Mouse (Mus musculus): ENCODE data around the gene Stpg3. TPM values are rescaled to one million over a fixed set of nuclear protein-coding genes. Genes with fewer than 3 reads are reported as not detected.
A peak's percentile ranks its signal among the peaks of the same experiment; 100 is the strongest.

Gene Stpg3
- polyA plus RNA-seq, 1 experiment from 2014 or later: not detected

GRCm38 (mm10) chr2:25230581-25230980, 16.1 kb upstream of the Stpg3 start:
- WGBS: 90% methylated on average over 7 of the region's 7 CpGs

DNA sequence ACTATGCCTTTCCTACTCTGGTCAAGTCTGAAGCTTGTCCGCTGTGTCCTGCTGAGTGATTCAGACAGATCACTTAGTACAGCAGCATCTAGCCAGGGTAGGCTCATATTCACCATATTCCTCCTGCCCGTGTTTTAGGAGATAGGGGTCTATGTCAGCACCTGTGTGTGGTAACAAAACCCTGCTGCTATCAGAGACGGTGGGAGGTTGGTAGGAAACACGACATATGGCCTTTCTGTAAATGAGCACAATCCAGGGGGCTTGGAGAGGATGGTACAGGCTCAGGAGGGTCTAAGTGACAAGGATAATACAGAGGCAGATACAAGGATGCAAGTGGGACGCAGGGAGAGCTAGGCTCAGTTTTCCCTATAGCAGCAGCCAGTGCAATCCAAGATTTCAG, 15.1 kb upstream of the Stpg3 start:
- Histone ChIP-seq H3K4me1 (replicated peaks; ENCODE audit: control insufficient read depth, insufficient read depth, low read length) (peaks cover 5% of the 10 kb centered on the region; the same call in 1 of the 2 replicates), H3K27ac (ENCODE audit: low read depth, low read length) (no peak overlapping the region), H3K4me3 (ENCODE audit: low read depth, low read length) (no peak overlapping the region), H3K4me2 (replicated peaks; ENCODE audit: low read depth, low read length) (no peak overlapping the region), H3K9me3 (ENCODE audit: control insufficient read depth, low read length) (no peaks in the 10 kb centered on the region), H3K27me3 (ENCODE audit: control insufficient read depth, insufficient read depth, low read length) (no peaks in the 10 kb centered on the region), H3K9ac (ENCODE audit: low read depth, low read length) (no peak overlapping the region), H3K36me3 (ENCODE audit: control insufficient read depth, insufficient read depth, low read length) (no peaks in the 10 kb centered on the region)
- DNase-seq (ENCODE audit: low spot score) (no peak), ATAC-seq (ENCODE audit: low FRiP score) (no peak)
- 84% methylated on average over 5 of the region's 5 CpGs for WGBS

More at GRCm38 (mm10) chr2:25230581-25230980, 16.1 kb upstream of the Stpg3 start:
- Histone ChIP-seq H3K4me3 (ENCODE audit: low read depth, low read length) (no peak overlapping the region), H3K36me3 (ENCODE audit: control insufficient read depth, insufficient read depth, low read length) (no peaks in the 10 kb centered on the region), H3K9ac (ENCODE audit: low read depth, low read length) (no peak overlapping the region), H3K9me3 (ENCODE audit: control insufficient read depth, low read length) (no peaks in the 10 kb centered on the region), H3K27me3 (ENCODE audit: control insufficient read depth, insufficient read depth, low read length) (no peaks in the 10 kb centered on the region), H3K4me2 (replicated peaks; ENCODE audit: low read depth, low read length) (no peak overlapping the region), H3K4me1 (replicated peaks; ENCODE audit: control insufficient read depth, insufficient read depth, low read length) (peaks cover 4% of the 10 kb centered on the region; the same call in 1 of the 2 replicates), H3K27ac (ENCODE audit: low read depth, low read length) (no peak overlapping the region)
- no peak for ATAC-seq (ENCODE audit: low FRiP score)
- no peak for DNase-seq (ENCODE audit: low spot score)

DNA sequence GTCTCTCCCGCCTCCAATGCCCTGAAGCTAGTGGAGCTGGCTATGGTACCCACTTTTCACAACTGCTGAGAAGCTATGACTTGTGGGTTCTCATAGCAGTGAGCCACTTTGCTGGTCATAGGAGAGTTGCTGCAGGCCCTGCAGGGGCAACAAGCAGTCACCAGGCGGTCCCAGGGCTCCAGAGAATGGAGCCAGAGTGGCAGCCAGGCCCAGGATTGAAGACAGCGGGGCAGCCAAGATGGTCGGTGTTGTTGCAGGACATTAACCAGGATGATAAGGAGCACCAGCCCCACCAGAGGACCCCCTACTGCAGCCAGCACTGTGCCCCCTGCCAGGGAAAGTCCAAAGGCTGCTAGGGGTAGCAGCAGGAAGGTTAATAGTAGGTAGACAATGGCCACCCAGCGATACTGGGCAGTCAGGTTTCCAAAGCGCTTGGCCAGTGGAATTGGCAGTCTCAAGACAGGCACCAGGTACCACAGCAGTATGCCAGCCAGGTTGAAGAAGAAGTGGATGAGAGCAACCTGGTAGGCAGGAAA, 14.6 kb upstream of the Stpg3 start:
- H3K4me2 ChIP-seq (replicated peaks; ENCODE audit: low read depth, low read length): no peak overlapping the region
- H3K9me3 ChIP-seq (ENCODE audit: control insufficient read depth, low read length): no peaks in the 10 kb centered on the region
- ATAC-seq (ENCODE audit: low FRiP score) (no peak), DNase-seq (ENCODE audit: low spot score) (no peak)
- no peak overlapping the region for H3K27ac ChIP-seq (ENCODE audit: low read depth, low read length)
- 70% methylated on average over 6 of the region's 6 CpGs for WGBS
- no peaks in the 10 kb centered on the region for H3K36me3 ChIP-seq (ENCODE audit: control insufficient read depth, insufficient read depth, low read length)
- H3K27me3 ChIP-seq (ENCODE audit: control insufficient read depth, insufficient read depth, low read length): no peaks in the 10 kb centered on the region
- H3K4me1 ChIP-seq (replicated peaks; ENCODE audit: control insufficient read depth, insufficient read depth, low read length): peaks cover 5% of the 10 kb centered on the region; the same call in 1 of the 2 replicates
- no peak overlapping the region for H3K9ac ChIP-seq (ENCODE audit: low read depth, low read length)
- no peak overlapping the region for H3K4me3 ChIP-seq (ENCODE audit: low read depth, low read length)

DNA sequence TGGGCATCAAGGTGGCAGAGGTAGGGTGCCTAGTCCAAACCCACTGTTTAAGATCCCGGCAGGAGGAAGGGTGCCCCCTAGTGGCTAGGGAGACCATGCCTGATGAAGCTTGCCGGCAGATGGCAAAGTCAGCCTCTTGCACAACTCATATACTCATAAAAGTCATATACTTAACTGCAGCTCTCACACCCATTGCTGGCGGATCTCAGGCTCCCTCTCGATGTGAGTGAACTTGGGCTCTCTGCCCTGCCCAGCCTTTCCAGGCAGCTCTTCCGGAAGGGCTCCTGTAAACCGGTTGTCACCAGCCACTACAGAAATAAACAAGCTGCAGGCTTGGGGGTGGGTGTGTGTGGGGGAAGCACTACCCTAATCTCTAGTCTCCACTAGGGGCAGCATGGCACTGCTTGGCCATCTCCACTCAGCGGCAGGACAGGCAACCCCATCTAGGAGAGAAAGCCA, 14.0 kb upstream of the Stpg3 start:
- peaks cover 5% of the 10 kb centered on the region; the same call in 1 of the 2 replicates for H3K4me1 ChIP-seq (replicated peaks; ENCODE audit: control insufficient read depth, insufficient read depth, low read length)
- peak overlapping the region; percentile 33; the same call in 1 of the 2 replicates for H3K27ac ChIP-seq (ENCODE audit: low read depth, low read length)
- DNase-seq (ENCODE audit: low spot score) (peak; percentile 85), ATAC-seq (ENCODE audit: low FRiP score) (no peak)
- no peaks in the 10 kb centered on the region for H3K9me3 ChIP-seq (ENCODE audit: control insufficient read depth, low read length)
- H3K4me2 ChIP-seq (replicated peaks; ENCODE audit: low read depth, low read length): peak overlapping the region; percentile 12; the same call in 1 of the 2 replicates
- no peak overlapping the region for H3K9ac ChIP-seq (ENCODE audit: low read depth, low read length)
- H3K4me3 ChIP-seq (ENCODE audit: low read depth, low read length): no peak overlapping the region
- H3K27me3 ChIP-seq (ENCODE audit: control insufficient read depth, insufficient read depth, low read length): no peaks in the 10 kb centered on the region
- 3% methylated on average over 7 of the region's 7 CpGs for WGBS
- H3K36me3 ChIP-seq (ENCODE audit: control insufficient read depth, insufficient read depth, low read length): no peaks in the 10 kb centered on the region

GRCm38 (mm10) chr2:25227406-25227805, 13.0 kb upstream of the Stpg3 start:
- no peak overlapping the region for H3K4me3 ChIP-seq (ENCODE audit: low read depth, low read length)

GRCm38 (mm10) chr2:25226864-25227263, 12.4 kb upstream of the Stpg3 start:
- peaks cover 5% of the 10 kb centered on the region; the same call in 1 of the 2 replicates for H3K4me1 ChIP-seq (replicated peaks; ENCODE audit: control insufficient read depth, insufficient read depth, low read length)
- ATAC-seq (ENCODE audit: low FRiP score) (no peak), DNase-seq (ENCODE audit: low spot score) (no peak)
- no peak overlapping the region for H3K9ac ChIP-seq (ENCODE audit: low read depth, low read length)
- H3K4me3 ChIP-seq (ENCODE audit: low read depth, low read length): no peak overlapping the region
- no peaks in the 10 kb centered on the region for H3K36me3 ChIP-seq (ENCODE audit: control insufficient read depth, insufficient read depth, low read length)
- H3K27ac ChIP-seq (ENCODE audit: low read depth, low read length): no peak overlapping the region
- H3K4me2 ChIP-seq (replicated peaks; ENCODE audit: low read depth, low read length): no peak overlapping the region
- no peaks in the 10 kb centered on the region for H3K27me3 ChIP-seq (ENCODE audit: control insufficient read depth, insufficient read depth, low read length)
- 79% methylated on average over 5 of the region's 5 CpGs for WGBS
- no peaks in the 10 kb centered on the region for H3K9me3 ChIP-seq (ENCODE audit: control insufficient read depth, low read length)

More at GRCm38 (mm10) chr2:25227406-25227805, 13.0 kb upstream of the Stpg3 start:
- no peaks in the 10 kb centered on the region for H3K9me3 ChIP-seq (ENCODE audit: control insufficient read depth, low read length)
- no peak for ATAC-seq (ENCODE audit: low FRiP score)
- no peak overlapping the region for H3K9ac ChIP-seq (ENCODE audit: low read depth, low read length)
- no peak for DNase-seq (ENCODE audit: low spot score)
- H3K4me2 ChIP-seq (replicated peaks; ENCODE audit: low read depth, low read length): no peak overlapping the region
- no peaks in the 10 kb centered on the region for H3K36me3 ChIP-seq (ENCODE audit: control insufficient read depth, insufficient read depth, low read length)
- 95% methylated on average over 4 of the region's 4 CpGs for WGBS
- H3K4me1 ChIP-seq (replicated peaks; ENCODE audit: control insufficient read depth, insufficient read depth, low read length): peaks cover 5% of the 10 kb centered on the region; the same call in 1 of the 2 replicates
- H3K27me3 ChIP-seq (ENCODE audit: control insufficient read depth, insufficient read depth, low read length): no peaks in the 10 kb centered on the region
- H3K27ac ChIP-seq (ENCODE audit: low read depth, low read length): no peak overlapping the region

- H3K4me2 ChIP-seq (replicated peaks; ENCODE audit: low read depth, low read length): peak overlapping the region; percentile 33; the same call in 1 of the 2 replicates
- DNase-seq (ENCODE audit: low spot score) (no peak), ATAC-seq (ENCODE audit: low FRiP score) (no peak)
- H3K9me3 ChIP-seq (ENCODE audit: control insufficient read depth, low read length): no peaks in the 10 kb centered on the region
- H3K4me1 ChIP-seq (replicated peaks; ENCODE audit: control insufficient read depth, insufficient read depth, low read length): peaks cover 5% of the 10 kb centered on the region; the same call in 1 of the 2 replicates
- H3K9ac ChIP-seq (ENCODE audit: low read depth, low read length): peak overlapping the region; percentile 54; the same call in 1 of the 2 replicates
- peak overlapping the region; percentile 37; the same call in 1 of the 2 replicates for H3K4me3 ChIP-seq (ENCODE audit: low read depth, low read length)
- 81% methylated on average over 8 of the region's 8 CpGs for whole genome bisulfite sequencing
- peak overlapping the region; percentile 94 for H3K27ac ChIP-seq (ENCODE audit: low read depth, low read length)
- H3K36me3 ChIP-seq (ENCODE audit: control insufficient read depth, insufficient read depth, low read length): no peaks in the 10 kb centered on the region
- H3K27me3 ChIP-seq (ENCODE audit: control insufficient read depth, insufficient read depth, low read length): no peaks in the 10 kb centered on the region
Measured at GRCm38 (mm10) chr2:25225811-25226379, 11.5 kb upstream of the Stpg3 start.

DNA sequence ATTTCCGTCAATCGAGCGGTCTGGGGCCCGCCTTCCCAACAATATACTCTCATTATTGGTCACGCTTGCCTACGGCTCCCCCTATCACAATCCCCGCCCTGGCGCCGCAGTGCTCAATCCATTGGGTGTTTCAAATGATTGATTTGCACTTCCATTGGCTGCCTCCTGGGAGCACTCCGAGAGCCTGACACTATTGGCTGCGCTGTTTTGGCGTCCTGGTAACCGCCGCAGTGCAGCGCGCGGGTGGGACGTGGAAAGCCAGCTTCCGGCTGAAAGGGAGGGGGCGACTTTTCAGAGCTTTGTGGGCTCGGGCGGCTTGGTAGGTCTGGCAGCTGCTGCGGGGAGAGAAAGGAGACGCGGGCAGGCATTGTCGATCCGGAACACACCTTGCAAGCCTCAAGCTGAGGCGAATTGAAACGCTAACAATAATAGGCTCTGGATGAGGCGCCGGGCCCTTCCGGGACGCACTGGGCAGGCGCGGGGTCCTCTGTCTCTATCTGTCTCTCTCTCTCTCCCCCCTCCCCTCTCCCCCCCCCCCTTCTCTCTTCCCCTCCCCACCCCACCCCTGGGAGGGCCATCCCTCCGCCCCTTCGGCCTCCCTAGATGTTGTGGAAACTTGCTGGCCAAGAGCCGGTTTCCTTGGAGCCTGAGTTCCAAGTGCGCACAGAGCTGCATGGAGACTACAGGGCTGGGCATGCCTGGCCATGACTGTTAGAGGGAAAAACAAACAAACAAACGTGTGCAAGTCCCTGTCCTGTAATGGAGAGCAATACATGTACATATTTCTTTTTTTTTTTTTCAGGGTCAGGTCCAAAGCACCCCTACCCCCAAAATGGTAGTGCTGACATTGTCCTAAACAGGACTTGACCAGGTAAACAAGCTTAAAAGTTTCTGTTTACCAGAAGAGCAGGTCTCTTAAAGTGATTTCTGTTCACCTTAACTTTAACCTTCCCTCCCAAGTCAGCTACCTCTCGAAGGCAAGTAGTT, 10.6 kb upstream of the Stpg3 start:
- H3K27ac ChIP-seq (ENCODE audit: low read depth, low read length): peak overlapping the region; percentile 94
- H3K9ac ChIP-seq (ENCODE audit: low read depth, low read length): peak overlapping the region; percentile 54
- H3K36me3 ChIP-seq (ENCODE audit: control insufficient read depth, insufficient read depth, low read length): no peaks in the 10 kb centered on the region
- H3K4me1 ChIP-seq (replicated peaks; ENCODE audit: control insufficient read depth, insufficient read depth, low read length): peaks cover 5% of the 10 kb centered on the region; the same call in 1 of the 2 replicates
- H3K4me3 ChIP-seq (ENCODE audit: low read depth, low read length): peak overlapping the region; percentile 85
- no peaks in the 10 kb centered on the region for H3K9me3 ChIP-seq (ENCODE audit: control insufficient read depth, low read length)
- ATAC-seq (ENCODE audit: low FRiP score): peak; percentile 97
- WGBS: 2% methylated on average over 39 of the region's 41 CpGs
- peak; percentile 97 for DNase-seq (ENCODE audit: low spot score)
- no peaks in the 10 kb centered on the region for H3K27me3 ChIP-seq (ENCODE audit: control insufficient read depth, insufficient read depth, low read length)
- peak overlapping the region; percentile 33 for H3K4me2 ChIP-seq (replicated peaks; ENCODE audit: low read depth, low read length)

All from hindbrain, embryonic 11.5 days (tissue).